Mouse (Mus musculus): ENCODE data around the gene Igfbp6. TPM values are rescaled to one million over a fixed set of nuclear protein-coding genes. Genes with fewer than 3 reads are reported as not detected.

Gene Igfbp6
- total RNA-seq, 2 experiments from 2014 or later = not detected

Other genes with a start within 250 kb of the Igfbp6 start
- not detected in 2 replicates for gene Krt4, start 219.6 kb upstream of the Igfbp6 start, total RNA-seq (2014; fragmentation: Nextera tagmentation)
- gene Krt4, start 219.6 kb upstream of the Igfbp6 start, total RNA-seq (2017) = not detected in 2 replicates
- not detected in 2 replicates for gene Krt79, start 204.0 kb upstream of the Igfbp6 start, total RNA-seq (2014; fragmentation: Nextera tagmentation)
- gene Krt79, start 204.0 kb upstream of the Igfbp6 start, total RNA-seq (2017) = not detected in 2 replicates
- not detected in 2 replicates for gene Krt78, start 190.1 kb upstream of the Igfbp6 start, total RNA-seq (2014; fragmentation: Nextera tagmentation)
- gene Krt78, start 190.1 kb upstream of the Igfbp6 start, total RNA-seq (2017) = not detected in 2 replicates
- 0.30 TPM in 1 of 2 replicates, not detected in the other for gene Krt8, start 139.9 kb upstream of the Igfbp6 start, total RNA-seq (2014; fragmentation: Nextera tagmentation)
- gene Krt8, start 139.9 kb upstream of the Igfbp6 start, total RNA-seq (2017) = 0.31 and 0.60 TPM in 2 replicates
- gene Krt18, start 116.2 kb upstream of the Igfbp6 start, total RNA-seq (2014; fragmentation: Nextera tagmentation) = 11.4 and 20.2 TPM in 2 replicates
- gene Krt18, start 116.2 kb upstream of the Igfbp6 start, total RNA-seq (2017) = 12.4 and 24.9 TPM in 2 replicates
- 244 and 264 TPM in 2 replicates for gene Eif4b, start 70.6 kb upstream of the Igfbp6 start, total RNA-seq (2014; fragmentation: Nextera tagmentation)
- gene Eif4b, start 70.6 kb upstream of the Igfbp6 start, total RNA-seq (2017) = 450 TPM in 2 replicates
- 0.17 TPM in 1 of 2 replicates, not detected in the other for gene Tns2, start 43.9 kb upstream of the Igfbp6 start, total RNA-seq (2014; fragmentation: Nextera tagmentation)
- gene Tns2, start 43.9 kb upstream of the Igfbp6 start, total RNA-seq (2017) = not detected in 2 replicates
- 10.9 and 12.6 TPM in 2 replicates for gene Spryd3, start 8.1 kb upstream of the Igfbp6 start, total RNA-seq (2014; fragmentation: Nextera tagmentation)
- 13.2 and 24.2 TPM in 2 replicates for gene Spryd3, start 8.1 kb upstream of the Igfbp6 start, total RNA-seq (2017)
- 0.85 and 0.97 TPM in 2 replicates for gene Soat2, start 6.2 kb downstream of the Igfbp6 start, total RNA-seq (2014; fragmentation: Nextera tagmentation)
- 0.15 and 0.56 TPM in 2 replicates for gene Soat2, start 6.2 kb downstream of the Igfbp6 start, total RNA-seq (2017)
- 48.7 and 68.9 TPM in 2 replicates for gene Zfp740, start 58.9 kb downstream of the Igfbp6 start, total RNA-seq (2014; fragmentation: Nextera tagmentation)
- 23.8 and 27.8 TPM in 2 replicates for gene Zfp740, start 58.9 kb downstream of the Igfbp6 start, total RNA-seq (2017)
- 17.0 and 18.1 TPM in 2 replicates for gene Csad, start 60.4 kb downstream of the Igfbp6 start, total RNA-seq (2014; fragmentation: Nextera tagmentation)
- 7.5 and 23.4 TPM in 2 replicates for gene Csad, start 60.4 kb downstream of the Igfbp6 start, total RNA-seq (2017)
- 7.4 and 42.7 TPM in 2 replicates for gene Itgb7, start 87.6 kb downstream of the Igfbp6 start, total RNA-seq (2014; fragmentation: Nextera tagmentation)
- 15.2 and 31.6 TPM in 2 replicates for gene Itgb7, start 87.6 kb downstream of the Igfbp6 start, total RNA-seq (2017)
- 7.5 and 11.5 TPM in 2 replicates for gene Rarg, start 113.2 kb downstream of the Igfbp6 start, total RNA-seq (2014; fragmentation: Nextera tagmentation)
- gene Rarg, start 113.2 kb downstream of the Igfbp6 start, total RNA-seq (2017) = 2.0 and 3.4 TPM in 2 replicates
- not detected in 2 replicates for gene Gm9918, start 126.2 kb downstream of the Igfbp6 start, total RNA-seq (2014; fragmentation: Nextera tagmentation)
- not detected in 2 replicates for gene Gm9918, start 126.2 kb downstream of the Igfbp6 start, total RNA-seq (2017)
- gene Mfsd5, start 135.1 kb downstream of the Igfbp6 start, total RNA-seq (2014; fragmentation: Nextera tagmentation) = 20.0 and 39.8 TPM in 2 replicates
- gene Mfsd5, start 135.1 kb downstream of the Igfbp6 start, total RNA-seq (2017) = 16.1 and 29.4 TPM in 2 replicates
- gene Espl1, start 151.9 kb downstream of the Igfbp6 start, total RNA-seq (2014; fragmentation: Nextera tagmentation) = 20.8 and 21.7 TPM in 2 replicates
- 30.4 and 50.0 TPM in 2 replicates for gene Espl1, start 151.9 kb downstream of the Igfbp6 start, total RNA-seq (2017)
- 299 and 314 TPM in 2 replicates for gene Pfdn5, start 181.8 kb downstream of the Igfbp6 start, total RNA-seq (2014; fragmentation: Nextera tagmentation)
- 366 and 404 TPM in 2 replicates for gene Pfdn5, start 181.8 kb downstream of the Igfbp6 start, total RNA-seq (2017)
- gene Myg1, start 187.3 kb downstream of the Igfbp6 start, total RNA-seq (2014; fragmentation: Nextera tagmentation) = 63.3 and 88.7 TPM in 2 replicates
- 55.1 and 59.9 TPM in 2 replicates for gene Myg1, start 187.3 kb downstream of the Igfbp6 start, total RNA-seq (2017)
- 120 and 123 TPM in 2 replicates for gene Aaas, start 206.4 kb downstream of the Igfbp6 start, total RNA-seq (2014; fragmentation: Nextera tagmentation)
- 147 and 153 TPM in 2 replicates for gene Aaas, start 206.4 kb downstream of the Igfbp6 start, total RNA-seq (2017)
- not detected in 2 replicates for gene Sp7, start 222.8 kb downstream of the Igfbp6 start, total RNA-seq (2014; fragmentation: Nextera tagmentation)
- not detected in 2 replicates for gene Sp7, start 222.8 kb downstream of the Igfbp6 start, total RNA-seq (2017)